Mouse (Mus musculus) hindbrain, embryonic 11.5 days (tissue): ENCODE measurements around the gene Brox. TPM values are rescaled to one million over a fixed set of nuclear protein-coding genes. Genes with fewer than 3 reads are reported as not detected.
A peak's percentile ranks its signal among the peaks of the same experiment; 100 is the strongest.

ENCODE experiments used
- ATAC-seq: fragments of 200-750 bp; cut with Nextera tagmentation; 2 replicates; pipeline ENCODE4 v1.8.0; 2017; ENCODE audit warnings: mild to moderate bottlenecking, moderate TSS enrichment, moderate library complexity; ENCODE audit not compliant: low FRiP score
- DNase-seq: peaks from one replicate; pipeline ENCODE4 v3.0.0-alpha.2; 2015; ENCODE audit warnings: low spot score
- H3K27ac ChIP-seq: fragments of 300-500 bp; sonication (generic); 2 replicates; pipeline ENCODE4 v1.5.1; 2014; ENCODE audit warnings: mild to moderate bottlenecking, low read depth, low read length
- H3K27me3 ChIP-seq: fragments of 300-500 bp; sonication (generic); 2 replicates; pipeline ENCODE4 v1.6.1; 2014; ENCODE audit warnings: mild to moderate bottlenecking, low read length, moderate library complexity, mixed read lengths; ENCODE audit not compliant: control insufficient read depth, insufficient read depth
- H3K36me3 ChIP-seq: fragments of 300-500 bp; sonication (generic); 2 replicates; pipeline ENCODE4 v1.6.1; 2014; ENCODE audit warnings: mild to moderate bottlenecking, low read length, moderate library complexity, mixed read lengths; ENCODE audit not compliant: control insufficient read depth, insufficient read depth
- H3K4me1 ChIP-seq: fragments of 300-500 bp; sonication (generic); replicated peaks from 2 replicates; pipeline ENCODE4 v1.6.1; 2014; ENCODE audit warnings: low read length, mixed read lengths; ENCODE audit not compliant: control insufficient read depth, insufficient read depth
- H3K4me2 ChIP-seq: fragments of 300-500 bp; sonication (generic); replicated peaks from 2 replicates; pipeline ENCODE4 v1.6.1; 2014; ENCODE audit warnings: mild to moderate bottlenecking, low read depth, low read length
- H3K4me3 ChIP-seq: fragments of 300-500 bp; sonication (generic); 2 replicates; pipeline ENCODE4 v1.5.1; 2014; ENCODE audit warnings: low read depth, low read length
- H3K9ac ChIP-seq: fragments of 300-500 bp; sonication (generic); 2 replicates; pipeline ENCODE4 v1.6.1; 2014; ENCODE audit warnings: low read depth, low read length
- H3K9me3 ChIP-seq: fragments of 300-500 bp; sonication (generic); 2 replicates; pipeline ENCODE4 v1.6.1; 2016; ENCODE audit warnings: low read length; ENCODE audit not compliant: control insufficient read depth
- WGBS: fragments of 180-500 bp; shearing (Covaris S2); extraction: QIAGEN DNeasy Blood & Tissue Kit; methylation state at CpG from one replicate; pipeline ENCODE4 v1.1.7; 2014; 5-methylcytosine and 5-hydroxymethylcytosine counted together
- polyA plus RNA-seq: library from polyadenylated mRNA; unstranded; fragments of >200 nt; fragmentation: Nextera tagmentation; extraction: Ambion mirVana; gene quantifications from 2 replicates; pipeline ENCODE4 v1.2.1, GENCODE M21; 2014

Gene Brox
- polyA plus RNA-seq, 1 experiment from 2014 or later: 73.1 TPM

- H3K4me3 ChIP-seq: no peak overlapping the region
- WGBS: 83% methylated on average over 13 of the region's 13 CpGs
- H3K9ac ChIP-seq: no peak overlapping the region
- no peaks in the 10 kb centered on the region for H3K27me3 ChIP-seq
- H3K27ac ChIP-seq: no peak overlapping the region
- DNase-seq (peak; percentile 7), ATAC-seq (no peak)
- H3K36me3 ChIP-seq: no peaks in the 10 kb centered on the region
- H3K9me3 ChIP-seq: no peaks in the 10 kb centered on the region
- no peak overlapping the region for H3K4me2 ChIP-seq
- H3K4me1 ChIP-seq: no peaks in the 10 kb centered on the region
Measured at GRCm38 (mm10) chr1:183264145-183265008, 32.7 kb downstream of the Brox start.

- no peaks in the 10 kb centered on the region for H3K9me3 ChIP-seq
- 45% methylated on average over 10 of the region's 10 CpGs for WGBS
- peak; percentile 45 for ATAC-seq
- H3K4me1 ChIP-seq: no peaks in the 10 kb centered on the region
- DNase-seq: peak; percentile 22
- H3K27me3 ChIP-seq: no peaks in the 10 kb centered on the region
- no peaks in the 10 kb centered on the region for H3K36me3 ChIP-seq
- H3K27ac ChIP-seq: 0 out of 2 replicates have a peak overlapping the region, but pooled peaks have one; percentile 42
- no peak overlapping the region for H3K4me3 ChIP-seq
- no peak overlapping the region for H3K9ac ChIP-seq
- no peak overlapping the region for H3K4me2 ChIP-seq
Measured at GRCm38 (mm10) chr1:183252574-183252973, 44.5 kb downstream of the Brox start.

GRCm38 (mm10) chr1:183251818-183252217 lies 45.3 kb downstream of the Brox start:
- Histone ChIP-seq H3K4me2 (no peak overlapping the region), H3K27ac (no peak overlapping the region), H3K27me3 (no peaks in the 10 kb centered on the region), H3K36me3 (no peaks in the 10 kb centered on the region), H3K4me1 (no peaks in the 10 kb centered on the region), H3K4me3 (no peak overlapping the region), H3K9ac (no peak overlapping the region), H3K9me3 (no peaks in the 10 kb centered on the region)
- DNase-seq: no peak
- ATAC-seq: no peak
- WGBS: 84% methylated on average over 2 of the region's 2 CpGs

GRCm38 (mm10) chr1:183250612-183251011 lies 46.5 kb downstream of the Brox start:
- Histone ChIP-seq H3K27ac (no peak overlapping the region), H3K9ac (no peak overlapping the region), H3K4me1 (no peaks in the 10 kb centered on the region), H3K4me2 (no peak overlapping the region), H3K36me3 (no peaks in the 10 kb centered on the region), H3K9me3 (no peaks in the 10 kb centered on the region), H3K27me3 (no peaks in the 10 kb centered on the region), H3K4me3 (no peak overlapping the region)
- 75% methylated on average over 4 of the region's 4 CpGs for WGBS
- no peak for ATAC-seq
- DNase-seq: no peak

GRCm38 (mm10) chr1:183248144-183248543 lies 48.9 kb downstream of the Brox start:
- DNase-seq (no peak), ATAC-seq (no peak)
- no peak overlapping the region for H3K4me2 ChIP-seq
- no peak overlapping the region for H3K4me3 ChIP-seq
- 55% methylated on average over 1 of the region's 1 CpGs for WGBS
- no peaks in the 10 kb centered on the region for H3K4me1 ChIP-seq
- no peak overlapping the region for H3K9ac ChIP-seq
- H3K9me3 ChIP-seq: no peaks in the 10 kb centered on the region
- H3K27me3 ChIP-seq: no peaks in the 10 kb centered on the region
- no peaks in the 10 kb centered on the region for H3K36me3 ChIP-seq
- no peak overlapping the region for H3K27ac ChIP-seq

GRCm38 (mm10) chr1:183243293-183243692 lies 53.8 kb downstream of the Brox start:
- H3K9ac ChIP-seq: no peak overlapping the region
- no peak for DNase-seq
- WGBS: 74% methylated on average over 7 of the region's 7 CpGs

GRCm38 (mm10) chr1:183237901-183238300 lies 59.2 kb downstream of the Brox start:
- no peak overlapping the region for H3K27ac ChIP-seq
- H3K36me3 ChIP-seq: no peaks in the 10 kb centered on the region
- no peaks in the 10 kb centered on the region for H3K27me3 ChIP-seq
- DNase-seq: peak; percentile 40
- no peaks in the 10 kb centered on the region for H3K4me1 ChIP-seq
- H3K4me2 ChIP-seq: no peak overlapping the region
- no peak overlapping the region for H3K4me3 ChIP-seq
- no peaks in the 10 kb centered on the region for H3K9me3 ChIP-seq
- no peak for ATAC-seq
- H3K9ac ChIP-seq: no peak overlapping the region
- 52% methylated on average over 2 of the region's 2 CpGs for WGBS

More at GRCm38 (mm10) chr1:183243293-183243692, 53.8 kb downstream of the Brox start:
- Histone ChIP-seq H3K4me1 (no peaks in the 10 kb centered on the region), H3K27me3 (no peaks in the 10 kb centered on the region), H3K9me3 (no peaks in the 10 kb centered on the region), H3K27ac (no peak overlapping the region), H3K4me2 (no peak overlapping the region), H3K36me3 (no peaks in the 10 kb centered on the region), H3K4me3 (no peak overlapping the region)
- ATAC-seq: no peak

GRCm38 (mm10) chr1:183236460-183236859 lies 60.6 kb downstream of the Brox start:
- 91% methylated on average over 5 of the region's 5 CpGs for WGBS

GRCm38 (mm10) chr1:183233679-183234174 lies 63.3 kb downstream of the Brox start:
- Histone ChIP-seq H3K27ac (no peak overlapping the region), H3K4me2 (no peak overlapping the region), H3K4me3 (no peak overlapping the region), H3K36me3 (no peaks in the 10 kb centered on the region), H3K4me1 (no peaks in the 10 kb centered on the region), H3K9me3 (no peaks in the 10 kb centered on the region), H3K9ac (no peak overlapping the region), H3K27me3 (no peaks in the 10 kb centered on the region)
- ATAC-seq (no peak), DNase-seq (no peak)
- WGBS: 76% methylated on average over 11 of the region's 11 CpGs

More at GRCm38 (mm10) chr1:183236460-183236859, 60.6 kb downstream of the Brox start:
- Histone ChIP-seq H3K27me3 (no peaks in the 10 kb centered on the region), H3K27ac (no peak overlapping the region), H3K4me2 (no peak overlapping the region), H3K9ac (no peak overlapping the region), H3K4me3 (no peak overlapping the region), H3K4me1 (no peaks in the 10 kb centered on the region), H3K36me3 (no peaks in the 10 kb centered on the region), H3K9me3 (no peaks in the 10 kb centered on the region)
- ATAC-seq (no peak), DNase-seq (no peak)
